Mouse (Mus musculus): ENCODE measurements at regions not wholly inside any gene's neighbourhood (a gene's known extent, or its start where the extent isn't known, plus 50 kb on each side); places are given as distances from the start of the nearest gene placed in this dataset.

GRCm38 (mm10) chr9:113387356-113387755 lies 320.7 kb downstream of the Pdcd6ip start:
- H3K9me3 ChIP-seq (ENCODE audit: control insufficient read depth, low read length): 0 out of 2 replicates have a peak, but pooled peaks cover 4% of the 10 kb centered on the region
- WGBS: 26% methylated on average over 12 of the region's 12 CpGs
- H3K4me1 ChIP-seq (ENCODE audit: control insufficient read depth in 2 of 2, insufficient read depth in 2 of 2, low read length in 2 of 2): peaks cover 7 to 15% of the 10 kb centered on the region in 2 experiments
- peak overlapping the region in 1 of 2 experiments; percentile 50; a peak in 1 of 4 replicates for H3K27ac ChIP-seq (replicated peaks in 1 of 2; ENCODE audit: control insufficient read depth in 1 of 2, insufficient read depth in 1 of 2, low read depth in 2 of 2, low read length in 2 of 2)
- no peak overlapping the region; the same call in 1 of the 2 replicates for H3K9ac ChIP-seq (ENCODE audit: low read length)
- ATAC-seq (ENCODE audit: insufficient number of reproducible peaks, insufficient read depth, low FRiP score, low read depth): 0 out of 2 replicates have a peak, but pooled peaks have one; percentile 54
- H3K4me3 ChIP-seq (ENCODE audit: control insufficient read depth in 1 of 2, insufficient read depth in 1 of 2, low read depth in 1 of 2, low read length in 2 of 2): no peak overlapping the region
- H3K27me3 ChIP-seq (ENCODE audit: control insufficient read depth, insufficient read depth, low read length): no peaks in the 10 kb centered on the region
- peak overlapping the region; percentile 45 for H3K4me2 ChIP-seq (ENCODE audit: low read length)
- H3K36me3 ChIP-seq (ENCODE audit: control insufficient read depth, insufficient read depth, low read length): no peaks in the 10 kb centered on the region

- Histone ChIP-seq H3K9ac (ENCODE audit: low read length) (no peak overlapping the region), H3K4me2 (ENCODE audit: low read length) (no peak overlapping the region), H3K27ac (replicated peaks in 1 of 2; ENCODE audit: control insufficient read depth in 1 of 2, insufficient read depth in 1 of 2, low read depth in 2 of 2, low read length in 2 of 2) (no peak overlapping the region), H3K4me1 (ENCODE audit: control insufficient read depth in 2 of 2, insufficient read depth in 2 of 2, low read length in 2 of 2) (peaks cover 6% of the 10 kb centered on the region in 2 experiments; a peak in 3 of 4 replicates), H3K4me3 (ENCODE audit: control insufficient read depth in 1 of 2, insufficient read depth in 1 of 2, low read depth in 1 of 2, low read length in 2 of 2) (no peak overlapping the region), H3K9me3 (ENCODE audit: control insufficient read depth, low read length) (0 out of 2 replicates have a peak, but pooled peaks cover 4% of the 10 kb centered on the region), H3K36me3 (ENCODE audit: control insufficient read depth, insufficient read depth, low read length) (no peaks in the 10 kb centered on the region), H3K27me3 (ENCODE audit: control insufficient read depth, insufficient read depth, low read length) (no peaks in the 10 kb centered on the region)
- WGBS: 56% methylated on average over 13 of the region's 13 CpGs
- ATAC-seq (ENCODE audit: insufficient number of reproducible peaks, insufficient read depth, low FRiP score, low read depth): no peak
Measured at GRCm38 (mm10) chr9:113381591-113382110, 326.4 kb downstream of the Pdcd6ip start.

GRCm38 (mm10) chr9:113380408-113381129 lies 327.5 kb downstream of the Pdcd6ip start:
- no peak for ATAC-seq (ENCODE audit: insufficient number of reproducible peaks, insufficient read depth, low FRiP score, low read depth)
- Histone ChIP-seq H3K27me3 (ENCODE audit: control insufficient read depth, insufficient read depth, low read length) (no peaks in the 10 kb centered on the region), H3K9me3 (ENCODE audit: control insufficient read depth, low read length) (0 out of 2 replicates have a peak, but pooled peaks cover 4% of the 10 kb centered on the region), H3K4me1 (ENCODE audit: control insufficient read depth in 2 of 2, insufficient read depth in 2 of 2, low read length in 2 of 2) (peaks cover 6% of the 10 kb centered on the region in 2 experiments; a peak in 2 of 4 replicates), H3K9ac (ENCODE audit: low read length) (no peak overlapping the region), H3K27ac (replicated peaks in 1 of 2; ENCODE audit: control insufficient read depth in 1 of 2, insufficient read depth in 1 of 2, low read depth in 2 of 2, low read length in 2 of 2) (no peak overlapping the region), H3K4me2 (ENCODE audit: low read length) (0 out of 2 replicates have a peak overlapping the region, but pooled peaks have one; percentile 6), H3K36me3 (ENCODE audit: control insufficient read depth, insufficient read depth, low read length) (no peaks in the 10 kb centered on the region), H3K4me3 (ENCODE audit: control insufficient read depth in 1 of 2, insufficient read depth in 1 of 2, low read depth in 1 of 2, low read length in 2 of 2) (no peak overlapping the region)
- 44% methylated on average over 17 of the region's 17 CpGs for WGBS

DNA sequence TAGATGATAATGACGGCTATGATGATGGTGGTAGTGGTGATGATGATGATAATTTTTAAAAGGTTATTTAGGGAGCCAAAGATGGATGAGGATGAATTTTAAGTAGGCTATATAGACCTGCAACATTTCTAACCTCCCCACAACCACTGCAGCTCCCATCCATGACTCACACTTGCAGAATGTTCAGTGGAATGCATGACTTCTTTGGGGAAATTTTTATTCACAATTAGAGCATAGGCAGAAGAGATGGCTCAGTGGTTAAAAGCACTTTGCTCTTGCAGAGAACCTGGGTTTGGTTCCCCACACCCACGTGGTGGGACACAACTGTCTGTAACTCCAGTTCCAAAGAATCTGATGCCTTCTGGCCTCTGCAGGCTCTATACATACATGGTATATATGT lies 329.5 kb downstream of the Pdcd6ip start:
- no peaks in the 10 kb centered on the region for H3K36me3 ChIP-seq (ENCODE audit: control insufficient read depth, insufficient read depth, low read length)
- no peak overlapping the region for H3K4me2 ChIP-seq (ENCODE audit: low read length)
- no peak overlapping the region for H3K9ac ChIP-seq (ENCODE audit: low read length)
- WGBS: 77% methylated on average over 2 of the region's 2 CpGs
- H3K27me3 ChIP-seq (ENCODE audit: control insufficient read depth, insufficient read depth, low read length): no peaks in the 10 kb centered on the region
- H3K9me3 ChIP-seq (ENCODE audit: control insufficient read depth, low read length): no peaks in the 10 kb centered on the region
- H3K27ac ChIP-seq (replicated peaks in 1 of 2; ENCODE audit: control insufficient read depth in 1 of 2, insufficient read depth in 1 of 2, low read depth in 2 of 2, low read length in 2 of 2): no peak overlapping the region
- no peak overlapping the region for H3K4me3 ChIP-seq (ENCODE audit: control insufficient read depth in 1 of 2, insufficient read depth in 1 of 2, low read depth in 1 of 2, low read length in 2 of 2)
- peaks cover 6% of the 10 kb centered on the region in 2 experiments; a peak in 2 of 4 replicates for H3K4me1 ChIP-seq (ENCODE audit: control insufficient read depth in 2 of 2, insufficient read depth in 2 of 2, low read length in 2 of 2)
- ATAC-seq (ENCODE audit: insufficient number of reproducible peaks, insufficient read depth, low FRiP score, low read depth): no peak

- ATAC-seq (ENCODE audit: insufficient number of reproducible peaks, insufficient read depth, low FRiP score, low read depth): no peak
- Histone ChIP-seq H3K9ac (ENCODE audit: low read length) (no peak overlapping the region), H3K4me3 (ENCODE audit: control insufficient read depth in 1 of 2, insufficient read depth in 1 of 2, low read depth in 1 of 2, low read length in 2 of 2) (no peak overlapping the region), H3K27me3 (ENCODE audit: control insufficient read depth, insufficient read depth, low read length) (no peaks in the 10 kb centered on the region), H3K9me3 (ENCODE audit: control insufficient read depth, low read length) (no peaks in the 10 kb centered on the region), H3K27ac (replicated peaks in 1 of 2; ENCODE audit: control insufficient read depth in 1 of 2, insufficient read depth in 1 of 2, low read depth in 2 of 2, low read length in 2 of 2) (no peak overlapping the region), H3K4me1 (ENCODE audit: control insufficient read depth in 2 of 2, insufficient read depth in 2 of 2, low read length in 2 of 2) (no peaks in the 10 kb centered on the region), H3K4me2 (ENCODE audit: low read length) (no peak overlapping the region), H3K36me3 (ENCODE audit: control insufficient read depth, insufficient read depth, low read length) (no peaks in the 10 kb centered on the region)
- WGBS: 75% methylated on average over 7 of the region's 7 CpGs
Measured at GRCm38 (mm10) chr9:113371718-113372306, 336.2 kb downstream of the Pdcd6ip start.

DNA sequence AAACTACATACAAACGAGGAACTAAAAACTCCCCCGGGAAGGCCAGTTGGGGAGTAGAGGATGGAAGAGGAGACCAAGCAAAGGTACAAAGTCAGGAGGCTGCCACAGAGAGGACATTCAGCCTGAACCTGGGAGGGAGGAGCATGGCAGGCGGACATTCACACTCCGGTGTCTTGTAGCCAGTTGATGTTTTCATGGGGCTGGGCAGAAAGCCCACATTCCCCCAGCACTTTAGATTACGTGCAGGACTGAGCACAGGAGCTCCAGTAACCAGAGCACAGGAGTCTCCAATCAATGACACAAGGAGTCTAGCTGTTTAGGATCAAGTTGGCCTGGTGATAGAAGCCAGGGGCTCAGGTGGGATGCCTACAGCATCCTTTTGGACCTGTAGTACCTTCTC lies 360.1 kb downstream of the Pdcd6ip start:
- peaks cover 4% of the 10 kb centered on the region in 2 experiments; a peak in 2 of 4 replicates for H3K4me1 ChIP-seq (ENCODE audit: control insufficient read depth in 2 of 2, insufficient read depth in 2 of 2, low read length in 2 of 2)
- H3K4me2 ChIP-seq (ENCODE audit: low read length): no peak overlapping the region
- WGBS: 48% methylated on average over 5 of the region's 5 CpGs
- peak; percentile 46; the same call in 1 of the 2 replicates for ATAC-seq (ENCODE audit: insufficient number of reproducible peaks, insufficient read depth, low FRiP score, low read depth)
- H3K4me3 ChIP-seq (ENCODE audit: control insufficient read depth in 1 of 2, insufficient read depth in 1 of 2, low read depth in 1 of 2, low read length in 2 of 2): no peak overlapping the region
- no peaks in the 10 kb centered on the region for H3K9me3 ChIP-seq (ENCODE audit: control insufficient read depth, low read length)
- no peaks in the 10 kb centered on the region for H3K27me3 ChIP-seq (ENCODE audit: control insufficient read depth, insufficient read depth, low read length)
- no peaks in the 10 kb centered on the region for H3K36me3 ChIP-seq (ENCODE audit: control insufficient read depth, insufficient read depth, low read length)
- H3K9ac ChIP-seq (ENCODE audit: low read length): no peak overlapping the region
- H3K27ac ChIP-seq (replicated peaks in 1 of 2; ENCODE audit: control insufficient read depth in 1 of 2, insufficient read depth in 1 of 2, low read depth in 2 of 2, low read length in 2 of 2): no peak overlapping the region; a peak in 1 of 4 replicates

DNA sequence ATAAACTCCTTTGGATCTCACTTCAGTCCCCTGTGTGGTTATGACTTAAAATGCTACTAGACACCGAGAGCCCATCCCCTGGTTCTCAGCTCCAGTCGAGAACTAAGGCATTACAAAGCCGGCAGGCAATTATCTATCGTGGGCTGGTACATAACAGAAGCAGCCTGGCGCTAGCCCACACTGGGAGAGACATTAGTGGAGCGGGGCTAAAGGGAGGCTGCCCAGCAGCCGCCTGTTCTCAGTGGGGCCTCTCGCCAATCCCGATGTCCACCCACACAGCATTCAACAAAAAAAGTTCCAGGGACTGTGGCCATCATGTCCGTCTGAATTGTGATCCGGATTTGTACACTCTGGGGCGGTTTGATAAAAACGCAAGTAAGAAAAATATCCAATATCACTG lies 361.5 kb downstream of the Pdcd6ip start:
- H3K27me3 ChIP-seq (ENCODE audit: control insufficient read depth, insufficient read depth, low read length): no peaks in the 10 kb centered on the region
- H3K27ac ChIP-seq (replicated peaks in 1 of 2; ENCODE audit: control insufficient read depth in 1 of 2, insufficient read depth in 1 of 2, low read depth in 2 of 2, low read length in 2 of 2): no peak overlapping the region
- no peaks in the 10 kb centered on the region for H3K9me3 ChIP-seq (ENCODE audit: control insufficient read depth, low read length)
- H3K4me1 ChIP-seq (ENCODE audit: control insufficient read depth in 2 of 2, insufficient read depth in 2 of 2, low read length in 2 of 2): peaks cover 4% of the 10 kb centered on the region in 2 experiments; a peak in 2 of 4 replicates
- 76% methylated on average over 13 of the region's 13 CpGs for WGBS
- no peak overlapping the region for H3K9ac ChIP-seq (ENCODE audit: low read length)
- ATAC-seq (ENCODE audit: insufficient number of reproducible peaks, insufficient read depth, low FRiP score, low read depth): no peak
- H3K4me3 ChIP-seq (ENCODE audit: control insufficient read depth in 1 of 2, insufficient read depth in 1 of 2, low read depth in 1 of 2, low read length in 2 of 2): no peak overlapping the region
- H3K4me2 ChIP-seq (ENCODE audit: low read length): no peak overlapping the region
- H3K36me3 ChIP-seq (ENCODE audit: control insufficient read depth, insufficient read depth, low read length): no peaks in the 10 kb centered on the region

All from heart, embryonic 14.5 days (tissue).